Mouse (Mus musculus): ENCODE measurements around the gene Epb41.
A peak's percentile ranks its signal among the peaks of the same experiment; 100 is the strongest.

Epb41 gene

DNA sequence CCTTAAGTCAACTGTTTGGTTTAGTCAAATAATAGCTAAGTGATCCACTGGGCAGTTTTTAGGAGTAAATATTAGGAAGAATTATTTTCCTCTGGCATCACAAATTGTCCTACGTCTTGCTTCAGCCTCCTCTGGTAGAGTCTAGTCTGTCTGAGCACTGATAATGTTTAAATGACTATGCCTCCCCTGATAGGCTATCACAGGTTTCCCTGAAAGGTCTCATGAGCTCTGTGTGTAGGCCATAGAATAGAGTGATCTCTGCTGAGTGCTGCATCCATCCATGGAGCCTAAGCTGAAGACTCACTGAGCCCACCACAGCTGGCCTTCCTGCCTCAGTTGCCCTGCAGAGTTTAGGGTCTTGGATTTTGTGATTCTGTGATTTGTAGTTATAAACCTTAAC, 186.6 kb downstream of the Epb41 start:
- no peak for DNase-seq (ENCODE audit: low spot score)

DNA sequence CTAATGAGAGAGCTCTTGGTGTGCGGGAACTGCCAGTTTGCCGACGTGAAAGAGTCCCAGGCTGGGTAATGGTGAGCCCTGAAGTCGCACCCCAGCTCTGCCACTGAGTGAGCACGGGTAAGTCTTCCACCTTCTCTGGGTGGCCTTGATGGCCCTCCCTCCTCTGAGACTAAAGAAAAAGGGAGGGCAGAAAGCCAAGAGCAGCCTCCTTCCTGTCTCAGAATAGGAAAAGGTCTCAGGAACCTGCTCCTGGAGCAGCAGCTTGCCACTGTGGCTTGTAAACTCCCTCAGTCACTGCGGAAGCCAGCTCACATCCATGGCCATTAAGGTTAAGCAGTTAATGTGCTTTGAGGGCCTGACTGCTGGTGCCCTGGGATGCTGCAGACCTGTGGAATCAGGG, 189.7 kb downstream of the Epb41 start:
- DNase-seq (ENCODE audit: low spot score) = no peak

DNA sequence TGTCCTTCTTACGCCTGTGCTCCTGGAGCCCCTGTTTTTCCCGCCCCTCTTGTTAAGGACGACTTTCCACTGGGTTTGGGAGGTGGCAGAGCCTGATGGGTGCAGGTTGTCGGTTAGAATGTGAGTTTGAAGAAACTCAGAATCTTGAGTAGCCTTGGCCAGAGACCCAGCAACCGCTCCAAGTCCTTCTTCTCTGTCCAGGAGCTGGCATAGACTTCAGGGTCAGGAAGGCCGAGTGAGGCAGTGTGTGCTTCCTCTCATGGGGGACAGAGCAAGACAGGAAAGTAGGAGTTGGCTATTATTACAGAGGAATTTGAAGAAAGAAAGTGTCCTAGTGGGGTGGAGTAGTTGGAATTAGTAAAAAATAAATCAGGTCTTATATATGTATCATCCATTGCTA, 191.6 kb downstream of the Epb41 start:
- peak; percentile 36 for DNase-seq (ENCODE audit: low spot score)

DNA sequence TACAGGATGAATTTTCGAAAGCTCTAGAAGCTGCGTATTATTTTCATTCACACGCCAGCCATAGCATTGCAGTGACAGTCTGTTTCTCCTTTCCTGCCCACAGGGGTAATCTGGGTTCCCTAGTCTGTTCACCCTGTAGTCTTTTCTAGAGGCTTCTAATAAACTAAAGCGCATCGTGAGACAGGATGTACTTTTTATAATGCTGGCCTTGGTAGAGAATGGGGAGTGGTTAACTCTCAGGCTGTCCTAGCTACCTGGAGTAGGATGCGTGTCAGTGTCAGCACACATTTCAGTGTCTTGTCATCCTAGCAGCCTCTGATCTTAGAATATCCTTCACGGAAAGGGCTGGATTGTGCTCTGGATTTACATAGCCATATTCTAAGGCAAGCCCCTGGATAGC, 193.8 kb downstream of the Epb41 start:
- no peak for DNase-seq (ENCODE audit: low spot score)

DNA sequence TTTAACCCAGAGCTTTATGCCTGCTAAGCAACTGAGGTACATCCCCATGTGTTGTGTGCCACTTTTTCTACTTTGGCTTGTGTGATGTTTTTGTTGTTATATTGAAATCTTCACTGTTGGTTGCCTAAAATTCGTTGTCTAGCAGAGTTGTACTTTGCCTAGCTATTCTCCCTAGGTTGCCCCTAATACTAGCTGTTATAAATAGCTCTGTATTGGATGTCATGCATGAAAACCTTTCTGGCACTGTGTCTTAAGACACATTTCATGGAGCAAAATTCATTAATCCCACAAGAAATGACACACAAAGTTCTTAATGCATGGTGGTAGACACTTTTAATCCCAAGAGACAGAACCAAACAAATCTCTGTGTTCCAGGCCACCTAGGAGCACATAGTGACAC, 195.4 kb downstream of the Epb41 start:
- no peak for DNase-seq (ENCODE audit: low spot score)

DNA sequence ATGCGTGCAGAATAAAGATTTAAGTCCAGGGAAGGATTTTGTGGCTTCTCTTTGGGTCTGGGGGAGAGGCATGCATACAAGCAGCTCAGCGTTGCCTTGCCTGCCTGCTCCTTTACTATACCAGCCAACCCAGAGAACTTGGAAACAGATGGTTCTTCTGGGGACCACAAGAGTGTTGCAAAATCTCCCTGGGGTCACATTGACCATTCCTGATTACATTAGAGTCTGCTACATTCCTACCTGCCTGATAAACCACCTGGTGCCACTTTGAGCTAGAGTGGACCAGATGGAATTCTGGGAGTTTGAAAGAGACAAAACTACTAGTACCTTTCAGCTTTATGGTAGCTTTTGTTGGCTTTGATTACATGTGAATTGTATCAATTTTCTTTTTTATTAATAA, 198.3 kb downstream of the Epb41 start:
- DNase-seq (ENCODE audit: low spot score) = no peak

- no peak for DNase-seq (ENCODE audit: low spot score)
Observed at GRCm38 (mm10) chr4:131875242-131875641, 199.9 kb downstream of the Epb41 start.

DNA sequence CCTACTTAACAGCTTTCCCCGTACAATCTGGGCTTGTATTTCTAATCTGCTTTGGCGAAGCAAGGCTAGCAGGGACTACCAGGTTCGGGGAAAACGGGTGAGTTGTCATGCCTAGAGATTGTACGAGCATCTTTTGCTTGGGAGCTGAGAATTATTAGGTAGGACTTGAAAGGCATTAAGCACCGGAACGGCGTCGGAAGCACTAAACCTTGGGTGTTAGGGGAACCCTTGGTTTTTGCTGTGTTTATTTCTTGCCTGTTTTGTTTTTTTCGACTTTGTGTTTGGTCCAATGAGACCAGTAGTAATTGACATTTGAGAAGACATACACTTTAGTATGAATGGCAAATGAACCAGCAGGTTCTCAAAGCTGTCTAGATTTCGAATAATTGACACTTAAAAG, 200.6 kb downstream of the Epb41 start:
- DNase-seq (ENCODE audit: low spot score) = no peak

DNA sequence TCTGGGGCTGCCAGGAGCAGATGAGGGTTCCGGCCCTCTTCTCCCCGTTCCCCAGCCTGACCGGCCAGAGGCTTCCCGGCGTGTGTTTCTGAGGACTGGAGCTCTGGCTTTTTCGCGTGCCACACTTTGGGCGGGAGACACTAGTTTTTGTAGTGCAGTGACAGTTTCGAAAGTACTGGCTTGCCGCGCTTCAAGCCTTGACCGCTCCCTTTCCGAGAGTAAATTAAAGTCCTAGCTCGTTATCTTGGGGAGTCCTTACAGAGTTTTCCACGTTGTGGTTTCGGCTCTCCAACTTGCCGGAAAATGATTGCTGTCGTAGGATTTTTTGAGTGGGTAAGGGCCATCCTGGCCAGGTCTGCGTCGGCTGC, 201.0 kb downstream of the Epb41 start:
- DNase-seq (ENCODE audit: low spot score) = no peak

Measured in adipocyte (in vitro differentiated cells).